Mouse (Mus musculus): ENCODE results near the gene Gm49352. TPM values are rescaled to one million over a fixed set of nuclear protein-coding genes. Genes with fewer than 3 reads are reported as not detected.

Gene Gm49352
- not detected for polyA plus RNA-seq (2014; fragmentation: Illumina TruSeq; extraction: RNeasy Lipid Tissue Mini Kit (QIAGEN cat#74804); ENCODE audit: insufficient read depth, low read depth, low replicate concordance)

DNA sequence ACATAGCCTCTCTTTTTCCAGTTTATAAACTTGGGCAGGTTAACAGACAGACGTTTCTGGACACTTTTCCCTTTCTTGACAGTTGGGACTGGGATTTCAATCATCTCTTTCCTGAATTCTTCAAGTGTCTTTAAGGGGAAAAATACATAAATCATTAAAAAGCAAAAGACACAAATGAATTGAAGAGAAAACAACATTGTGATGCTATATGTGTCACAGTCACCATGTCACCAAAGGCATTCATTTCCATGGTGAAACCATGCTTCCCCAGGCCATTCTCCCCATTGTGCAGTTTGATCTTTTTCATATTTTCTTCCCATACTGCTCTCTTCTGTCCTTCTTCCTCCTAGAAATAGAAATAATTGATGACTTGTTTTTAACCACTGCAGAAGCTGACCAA, at the start of gene Gm49352:
TSS of gene Gm49352 (minus strand) at position 101 of the 400 bp plus-strand sequence.

DNA sequence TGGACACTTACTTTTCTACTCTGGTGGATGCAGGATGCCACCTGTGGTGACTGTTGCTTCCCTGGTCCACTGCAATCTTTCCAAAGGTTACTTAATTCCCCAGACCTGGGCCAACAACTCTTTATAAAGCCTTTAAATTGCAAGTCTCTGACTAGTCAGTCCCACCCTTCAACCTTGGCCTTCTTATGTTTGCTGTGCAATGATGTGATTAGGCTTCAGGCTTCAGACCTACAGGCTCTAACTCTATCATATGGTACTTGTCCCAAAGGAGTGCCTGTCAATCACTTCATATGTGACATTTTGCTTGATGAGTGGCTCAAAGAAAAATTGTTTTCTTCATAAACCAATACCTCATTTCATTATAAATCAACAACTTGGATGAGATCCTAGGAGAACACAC, 2.1 kb upstream of the Gm49352 start, which contains the start of gene Cts3:
TSS of gene Cts3 (minus strand) at position 101 of the 400 bp plus-strand sequence.

GRCm38 (mm10) chr13:61541631-61542030, 26.3 kb downstream of the Gm49352 start, which contains the start of gene Ctsm:
Gene Ctsm, minus strand, starts transcription at chr13:61541839.

Other genes with a start within 250 kb of the Gm49352 start
- gene Cts7, start 210.0 kb downstream of the Gm49352 start, polyA plus RNA-seq (2014; fragmentation: Illumina TruSeq; extraction: RNeasy Lipid Tissue Mini Kit (QIAGEN cat#74804); ENCODE audit: insufficient read depth, low read depth, low replicate concordance) = not detected
- not detected for gene Ctsm, start 26.3 kb downstream of the Gm49352 start, polyA plus RNA-seq (2014; fragmentation: Illumina TruSeq; extraction: RNeasy Lipid Tissue Mini Kit (QIAGEN cat#74804); ENCODE audit: insufficient read depth, low read depth, low replicate concordance)
- gene Cts3, start 2.0 kb upstream of the Gm49352 start, polyA plus RNA-seq (2014; fragmentation: Illumina TruSeq; extraction: RNeasy Lipid Tissue Mini Kit (QIAGEN cat#74804); ENCODE audit: insufficient read depth, low read depth, low replicate concordance) = not detected